Mouse (Mus musculus): ENCODE measurements around the gene Tmem131.
"Not testable (repeated sequence)": the region's sequence is repeated elsewhere in the genome, so short reads cannot be mapped to it uniquely, and the experiment has no call there.

The Tmem131 gene

DNA sequence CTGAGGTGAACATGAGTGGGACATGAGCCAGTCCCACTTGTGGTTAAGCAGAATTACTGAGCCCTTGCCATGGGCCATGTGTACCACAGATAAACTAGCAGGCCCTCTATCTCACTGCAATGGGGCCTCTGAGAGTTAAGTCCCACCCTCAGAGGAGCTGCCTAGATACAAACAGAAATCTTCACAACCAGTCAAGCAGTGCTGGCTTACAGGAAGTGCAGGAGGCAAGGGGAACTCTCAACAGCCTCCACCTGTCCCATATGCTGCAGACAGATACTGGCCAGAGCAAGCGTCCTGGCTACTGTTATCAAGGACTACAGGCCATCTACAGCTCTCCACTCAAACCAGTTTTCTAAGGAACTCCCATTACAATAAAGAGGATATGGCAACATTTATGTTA is 23.7 kb downstream of the Tmem131 start:
- DNase-seq (ENCODE audit: low spot score in 2 of 2) = no peak

GRCm38 (mm10) chr1:36917423-36917822 is 26.0 kb downstream of the Tmem131 start:
- DNase-seq (ENCODE audit: low spot score in 2 of 2) = no peak

DNA sequence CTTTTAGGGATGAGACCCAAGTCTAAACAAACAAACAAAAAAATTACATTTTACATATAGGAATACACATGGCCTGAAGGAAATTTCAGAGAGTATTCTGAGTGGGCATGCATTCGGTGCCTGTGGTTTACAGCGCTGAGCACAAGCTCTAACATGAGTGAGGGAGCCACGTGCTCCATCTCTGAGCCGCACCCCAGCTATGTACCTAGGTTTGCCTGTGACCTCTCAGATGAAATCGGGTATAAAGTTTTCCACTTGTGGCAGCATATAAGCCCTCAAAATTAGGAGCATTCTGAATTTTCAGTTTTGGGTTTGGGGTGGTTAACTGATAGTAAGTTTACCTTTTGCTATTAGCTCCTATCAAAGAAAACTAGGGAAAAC is 28.3 kb downstream of the Tmem131 start:
- DNase-seq (ENCODE audit: low spot score in 2 of 2) = no peak

DNA sequence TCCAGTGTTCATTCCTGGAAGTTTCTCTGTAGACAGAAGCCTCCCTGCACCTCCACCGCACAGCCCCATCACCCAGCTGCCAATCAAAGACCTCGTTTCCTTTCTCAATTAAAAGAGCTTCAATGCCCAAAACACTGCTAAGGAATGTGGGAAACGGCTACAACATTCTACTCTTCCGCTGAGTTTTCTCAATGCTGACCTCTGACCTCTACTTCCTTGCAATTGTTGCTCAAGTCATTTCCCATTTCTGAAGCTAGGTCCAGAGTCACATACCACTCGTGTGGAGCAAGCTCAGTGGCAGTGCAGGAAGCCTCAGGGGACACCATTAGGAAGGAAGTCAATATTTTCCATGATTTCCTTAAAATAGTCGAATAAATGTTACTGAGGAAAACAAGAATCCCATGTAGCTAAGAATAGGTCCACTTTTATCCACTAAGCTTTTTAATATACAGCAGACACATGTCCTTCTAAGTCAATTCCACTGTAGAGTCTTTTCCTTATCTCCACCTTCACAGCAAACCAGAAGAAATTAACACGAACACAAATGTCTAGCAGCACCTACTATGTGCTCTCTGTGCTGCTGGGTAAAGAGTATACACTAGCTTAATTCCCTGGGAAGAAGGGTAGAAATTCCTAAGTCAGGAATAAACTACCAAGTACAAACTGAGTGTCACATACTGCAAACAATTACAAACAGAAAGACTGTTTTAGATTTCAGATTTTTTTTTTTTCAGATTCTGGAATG is 28.8 kb downstream of the Tmem131 start:
- DNase-seq (ENCODE audit: low spot score in 2 of 2) = no peak

GRCm38 (mm10) chr1:36913806-36914205 is 29.7 kb downstream of the Tmem131 start:
- DNase-seq (ENCODE audit: low spot score in 2 of 2) = no peak

DNA sequence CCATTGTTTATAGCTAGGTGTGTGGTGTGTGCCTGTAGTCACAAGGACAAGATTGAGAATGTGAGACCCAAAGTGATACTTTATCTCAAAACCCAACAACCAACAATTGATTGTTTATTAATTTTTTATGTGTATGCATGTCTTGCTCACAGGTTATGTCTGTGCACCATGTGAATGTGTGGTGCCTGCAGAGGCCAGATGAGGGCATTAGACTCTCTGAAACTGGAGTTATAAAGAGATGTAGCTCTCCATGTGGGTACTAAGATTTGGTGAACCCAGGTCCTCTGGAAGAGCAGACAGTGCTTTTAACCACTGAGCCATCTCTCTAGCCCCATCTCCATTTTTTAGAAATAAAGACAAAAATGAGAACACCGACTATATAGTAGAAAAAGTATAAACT is 31.2 kb downstream of the Tmem131 start:
- DNase-seq (ENCODE audit: low spot score in 2 of 2) = no peak

DNA sequence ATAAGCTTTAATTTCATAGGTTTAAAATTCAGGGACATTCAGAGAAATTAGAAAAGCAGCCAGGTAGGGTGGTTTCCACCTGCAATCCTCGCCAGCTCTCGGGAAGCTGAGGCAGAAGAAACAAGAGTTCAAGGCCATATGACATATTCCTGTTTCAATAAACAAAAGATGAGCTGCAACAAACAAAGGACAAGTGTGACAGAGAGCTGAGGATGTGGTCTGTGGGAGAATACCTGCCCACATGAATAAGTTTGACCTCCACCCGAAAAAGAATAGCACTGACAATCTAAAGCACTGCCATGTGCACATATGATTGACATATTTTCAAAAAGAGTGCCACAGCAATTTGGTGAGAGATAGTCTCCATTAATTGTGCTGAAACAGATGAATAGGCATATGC is 31.9 kb downstream of the Tmem131 start:
- no peak for DNase-seq (ENCODE audit: low spot score in 2 of 2)

DNA sequence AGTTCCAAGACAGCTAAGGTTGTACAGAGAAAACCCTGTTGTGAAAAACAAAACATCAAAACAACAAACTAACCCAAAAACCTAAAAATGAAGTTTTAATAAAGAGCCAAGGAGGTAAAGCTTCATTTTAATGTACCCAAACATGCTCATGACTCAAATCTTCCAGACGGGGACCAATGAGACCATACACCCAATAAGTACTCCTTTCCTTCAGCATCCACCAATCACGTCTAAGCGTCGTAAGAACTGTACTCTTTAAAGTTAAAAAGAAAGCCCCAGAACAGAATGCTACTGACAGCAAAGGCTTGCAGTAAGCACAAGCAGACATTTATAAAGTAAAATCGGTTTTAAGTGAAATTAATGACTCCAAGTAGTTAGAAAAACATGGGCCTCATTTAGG is 33.1 kb downstream of the Tmem131 start:
- DNase-seq (ENCODE audit: low spot score in 2 of 2) = no peak

DNA sequence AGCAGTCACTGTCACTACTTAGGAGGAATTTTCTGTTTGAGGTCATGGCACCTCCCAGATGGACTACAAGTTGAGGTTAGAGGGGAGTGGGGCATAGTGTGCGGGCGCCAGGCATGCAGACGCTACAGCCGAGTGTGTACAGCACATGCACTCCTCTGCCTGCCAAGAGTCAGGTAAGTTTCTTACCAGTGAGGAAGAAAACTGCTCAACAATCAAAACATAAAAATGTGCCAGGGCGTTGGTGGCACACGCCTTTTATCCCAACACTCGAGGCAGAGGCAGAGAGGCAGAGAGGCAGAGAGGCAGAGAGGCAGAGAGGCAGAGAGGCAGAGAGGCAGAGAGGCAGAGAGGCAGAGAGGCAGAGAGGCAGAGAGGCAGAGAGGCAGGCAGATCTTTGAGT is 33.5 kb downstream of the Tmem131 start:
- DNase-seq (ENCODE audit: low spot score in 2 of 2) = not testable (repeated sequence)

GRCm38 (mm10) chr1:36905216-36905615 is 38.2 kb downstream of the Tmem131 start:
- no peak for DNase-seq (ENCODE audit: low spot score in 2 of 2)

- DNase-seq (ENCODE audit: low spot score in 2 of 2) = no peak
Measured at GRCm38 (mm10) chr1:36904489-36904888, 39.0 kb downstream of the Tmem131 start.

- no peak for DNase-seq (ENCODE audit: low spot score in 2 of 2)
Measured at GRCm38 (mm10) chr1:36904084-36904451, 39.4 kb downstream of the Tmem131 start.

GRCm38 (mm10) chr1:36903376-36904083 is 39.9 kb downstream of the Tmem131 start:
- DNase-seq (ENCODE audit: low spot score in 2 of 2) = peak in 1 of 2 experiments; percentile 33

GRCm38 (mm10) chr1:36902533-36903315 is 40.7 kb downstream of the Tmem131 start:
- DNase-seq (ENCODE audit: low spot score in 2 of 2) = no peak

- DNase-seq (ENCODE audit: low spot score in 2 of 2) = no peak
Measured at GRCm38 (mm10) chr1:36899622-36900021, 43.8 kb downstream of the Tmem131 start.

- DNase-seq (ENCODE audit: low spot score in 2 of 2) = no peak
Measured at GRCm38 (mm10) chr1:36896423-36896822, 47.0 kb downstream of the Tmem131 start.

DNA sequence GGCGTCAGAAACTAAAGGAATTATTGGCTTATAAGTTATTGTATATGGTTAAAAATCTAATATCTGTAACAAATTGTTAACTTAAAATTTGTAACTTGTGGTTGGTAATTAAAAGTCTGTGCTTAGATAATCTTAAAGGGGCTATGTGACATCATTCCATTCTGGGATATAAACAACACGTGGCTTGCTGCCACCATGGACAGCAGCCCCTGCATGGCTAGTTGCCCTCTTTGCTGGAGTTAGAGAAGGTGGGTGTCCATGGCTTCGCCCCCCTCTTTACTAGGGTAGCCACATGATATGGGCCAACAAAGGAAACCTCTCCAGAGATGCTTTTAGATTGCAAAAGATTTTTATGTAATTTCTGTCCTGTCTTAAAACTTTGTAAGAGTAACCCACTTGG is 48.0 kb downstream of the Tmem131 start:
- DNase-seq (ENCODE audit: low spot score in 2 of 2) = no peak

GRCm38 (mm10) chr1:36894136-36894535 is 49.3 kb downstream of the Tmem131 start:
- no peak for DNase-seq (ENCODE audit: low spot score in 2 of 2)

- DNase-seq (ENCODE audit: low spot score in 2 of 2) = not testable (repeated sequence)
Measured at GRCm38 (mm10) chr1:36893720-36894119, 49.7 kb downstream of the Tmem131 start.

DNA sequence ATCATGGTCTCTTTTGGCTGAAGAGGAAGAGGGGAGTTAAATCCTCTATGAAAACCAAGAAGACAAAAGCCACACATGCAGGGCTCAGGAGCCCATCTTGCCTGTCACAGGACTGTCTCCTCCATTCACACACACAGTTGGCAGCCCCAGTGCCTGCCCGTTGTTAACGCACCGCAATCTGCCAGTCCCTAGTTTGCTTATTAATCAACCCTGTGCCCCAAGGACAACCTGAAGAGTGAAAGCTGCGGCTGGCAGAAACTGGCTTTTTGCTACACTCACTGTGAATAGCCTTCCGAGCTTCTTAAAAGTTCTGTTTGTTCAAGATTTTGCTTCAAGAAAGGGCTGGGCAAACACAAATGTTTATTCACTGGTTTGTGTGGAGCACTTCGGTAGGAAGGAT is 50.3 kb downstream of the Tmem131 start:
- DNase-seq (ENCODE audit: low spot score in 2 of 2) = no peak

DNA sequence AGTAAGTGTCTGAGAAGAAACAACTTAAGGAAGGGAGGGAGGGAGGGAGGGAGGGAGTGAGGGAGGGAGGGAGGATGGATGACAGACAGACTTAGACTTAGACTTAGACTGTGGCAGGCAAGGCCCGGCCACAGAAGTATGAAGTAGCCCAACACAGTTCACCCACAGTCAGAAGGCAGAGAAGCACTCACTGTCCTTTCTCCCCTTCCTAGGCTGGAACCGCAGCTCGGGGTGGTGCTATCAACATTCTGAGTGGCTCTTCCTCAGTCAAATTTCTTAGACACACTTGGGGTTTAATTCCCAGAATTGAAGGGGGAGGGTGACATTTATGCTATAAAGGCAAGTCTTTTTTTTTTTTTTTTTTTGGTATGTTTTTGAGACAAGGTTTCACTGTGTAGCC is 51.0 kb downstream of the Tmem131 start:
- DNase-seq (ENCODE audit: low spot score in 2 of 2) = no peak

DNA sequence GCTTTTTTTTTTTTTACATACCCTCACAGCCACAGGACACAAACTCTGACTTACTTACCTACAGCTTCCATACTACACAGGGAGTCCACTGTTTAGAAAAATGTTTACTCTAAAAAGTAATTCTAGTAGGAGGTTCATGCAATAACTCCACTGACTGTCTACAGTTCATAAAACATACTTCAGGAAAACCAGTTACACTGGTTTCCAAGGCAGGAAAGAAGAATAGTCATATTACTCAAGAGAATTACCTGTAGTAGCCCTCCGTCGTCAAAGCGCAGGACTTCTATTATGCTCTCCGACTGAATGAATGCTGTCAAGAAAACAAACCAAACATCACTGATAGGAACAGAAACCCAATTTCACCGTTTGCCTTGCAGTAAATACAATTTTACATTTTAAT is 54.5 kb downstream of the Tmem131 start:
- no peak for DNase-seq (ENCODE audit: low spot score in 2 of 2)

DNA sequence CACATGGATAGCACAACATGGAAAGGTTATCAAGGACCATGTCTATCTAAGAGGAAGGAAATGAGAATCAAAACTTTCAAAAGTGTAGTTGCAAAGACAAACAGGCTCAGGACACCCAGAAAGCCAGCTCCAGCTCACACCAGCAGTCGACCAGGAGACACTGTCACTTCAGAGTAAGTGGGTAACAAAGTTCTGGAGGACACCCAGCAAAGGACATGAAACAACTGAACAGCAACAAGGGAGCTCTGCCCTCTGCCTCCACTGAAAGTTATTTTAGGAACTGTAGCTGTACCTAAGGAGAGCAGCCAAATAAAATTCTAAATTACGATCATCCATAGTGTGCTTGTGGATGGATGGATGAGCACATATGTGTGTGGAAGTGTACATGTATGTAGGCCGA is 56.3 kb downstream of the Tmem131 start:
- no peak for DNase-seq (ENCODE audit: low spot score in 2 of 2)
